Mouse (Mus musculus) cerebellum, adult 8-10 months (tissue): ENCODE data around the gene Gnaq.
A peak's percentile ranks its signal among the peaks of the same experiment; 100 is the strongest.

Experiments used
- DNase-seq: peaks from one replicate; pipeline ENCODE4 v3.0.0; 2022

Gene Gnaq

DNA sequence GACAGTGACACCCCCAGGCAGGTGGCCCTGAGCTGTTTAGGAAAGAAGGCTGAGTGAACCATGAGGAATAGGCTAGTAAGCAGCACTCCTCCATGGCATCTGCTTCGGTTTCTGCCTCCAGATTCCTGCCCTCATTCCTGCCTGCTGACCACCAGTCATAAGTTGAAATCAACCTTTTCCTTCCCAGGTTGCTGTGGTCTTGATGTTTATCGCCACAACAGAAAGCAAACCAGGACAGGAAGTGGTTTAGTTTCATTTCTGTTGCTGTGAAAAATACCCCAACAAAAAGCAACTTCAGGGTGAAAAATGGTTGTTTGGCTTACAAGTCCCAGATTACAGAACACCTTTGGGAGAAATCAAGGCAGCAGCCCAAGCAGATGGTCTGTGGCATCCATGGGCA is 249.8 kb downstream of the Gnaq start:
- DNase-seq, result no peak

DNA sequence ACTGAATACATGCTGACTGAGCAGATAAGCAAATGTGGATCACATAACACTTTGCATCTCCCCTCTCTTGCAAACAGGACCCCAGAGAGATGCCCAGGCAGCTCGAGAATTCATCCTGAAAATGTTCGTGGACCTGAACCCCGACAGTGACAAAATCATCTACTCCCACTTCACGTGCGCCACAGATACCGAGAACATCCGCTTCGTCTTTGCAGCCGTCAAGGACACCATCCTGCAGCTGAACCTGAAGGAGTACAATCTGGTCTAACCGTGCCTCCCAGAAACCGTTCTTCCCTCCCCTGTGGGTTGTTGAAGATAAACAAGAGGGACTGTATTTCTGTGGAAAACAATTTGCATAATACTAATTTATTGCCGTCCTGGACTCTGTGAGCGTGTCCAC is 250.5 kb downstream of the Gnaq start:
- no peak for DNase-seq

DNA sequence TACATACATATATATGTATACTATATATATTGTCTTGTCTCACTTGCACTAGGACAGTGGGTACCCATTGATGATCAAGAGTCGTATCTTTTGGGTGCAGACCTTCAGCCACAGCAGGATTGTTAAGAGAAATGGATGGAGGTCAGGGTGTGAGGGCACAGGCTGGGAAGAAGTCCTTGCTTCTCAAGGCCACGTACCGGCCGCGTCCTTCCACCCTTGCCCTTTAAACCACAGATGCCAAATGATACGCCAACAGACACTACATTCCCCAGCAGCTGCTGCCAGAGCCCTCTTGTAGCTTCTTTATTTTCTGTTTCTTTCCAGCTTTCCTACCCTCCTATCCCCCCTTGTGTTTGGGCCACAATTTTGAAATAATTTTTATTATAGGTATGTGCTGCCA is 251.5 kb downstream of the Gnaq start:
- DNase-seq, result no peak

DNA sequence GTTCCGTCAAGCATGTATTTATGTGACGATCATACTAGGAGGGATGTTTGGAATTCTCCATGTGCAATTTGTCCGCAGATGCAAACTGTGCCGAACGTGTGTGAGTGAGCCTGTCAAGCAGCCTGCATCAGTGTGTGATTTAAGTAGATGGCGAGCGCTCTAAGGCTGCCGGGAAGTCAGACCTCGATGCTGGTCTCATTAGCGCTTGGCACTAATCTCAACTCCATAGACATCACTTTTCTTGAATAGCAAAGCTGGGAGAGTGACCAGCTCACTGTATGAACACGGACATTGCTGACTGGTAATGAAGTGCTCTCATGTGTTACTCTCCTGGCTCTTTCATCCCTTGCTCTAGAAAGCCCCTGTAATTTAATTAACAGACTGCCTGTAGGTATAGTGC is 252.3 kb downstream of the Gnaq start:
- DNase-seq, result no peak

DNA sequence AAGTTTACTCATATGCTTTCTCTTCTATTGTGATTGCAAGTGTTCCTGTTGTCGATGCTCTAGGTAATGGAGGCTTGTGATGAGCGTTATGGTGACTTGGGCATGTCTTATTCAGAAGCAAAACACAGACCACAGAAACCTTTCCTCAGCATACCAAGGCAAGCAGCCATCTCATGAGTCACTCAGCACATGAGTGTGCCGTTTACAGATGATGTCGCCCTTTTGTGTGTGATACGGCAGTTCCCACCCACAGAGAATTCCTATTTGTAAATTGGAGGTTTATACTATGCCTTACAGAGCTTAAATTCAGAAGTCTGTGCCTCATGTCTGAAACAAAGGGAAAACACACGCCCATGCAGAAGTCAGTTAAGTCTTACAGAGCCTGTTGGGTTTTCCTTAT is 253.9 kb downstream of the Gnaq start:
- DNase-seq, result no peak

DNA sequence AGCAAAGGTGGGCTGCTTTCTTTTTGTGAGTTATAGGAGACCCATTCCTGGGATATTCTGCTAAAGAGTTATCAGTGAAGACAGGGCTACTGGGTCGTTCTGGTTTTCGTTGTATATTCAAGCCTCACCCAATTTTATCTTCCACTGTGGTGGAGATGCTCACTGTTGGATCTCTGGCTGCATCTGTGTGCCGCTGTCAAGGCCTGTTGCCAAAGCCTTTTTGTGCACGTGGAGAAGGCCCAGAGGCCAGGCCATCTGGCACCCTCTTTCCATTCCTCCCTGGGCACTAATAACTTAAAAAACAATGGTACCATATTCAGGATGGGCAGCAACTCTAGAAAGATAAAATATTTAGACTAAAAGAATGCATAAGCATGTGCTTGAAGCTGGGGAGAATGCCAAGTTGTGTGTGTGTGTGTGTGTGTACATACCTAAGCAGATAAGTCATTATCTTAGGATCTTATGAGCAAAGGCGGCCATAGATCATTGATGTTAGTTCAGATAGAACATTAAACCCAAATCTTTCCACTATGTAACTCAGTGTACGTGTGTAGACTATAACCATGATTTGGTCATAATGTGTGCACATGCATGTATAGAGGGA is 257.7 kb downstream of the Gnaq start:
- DNase-seq, result no peak

DNA sequence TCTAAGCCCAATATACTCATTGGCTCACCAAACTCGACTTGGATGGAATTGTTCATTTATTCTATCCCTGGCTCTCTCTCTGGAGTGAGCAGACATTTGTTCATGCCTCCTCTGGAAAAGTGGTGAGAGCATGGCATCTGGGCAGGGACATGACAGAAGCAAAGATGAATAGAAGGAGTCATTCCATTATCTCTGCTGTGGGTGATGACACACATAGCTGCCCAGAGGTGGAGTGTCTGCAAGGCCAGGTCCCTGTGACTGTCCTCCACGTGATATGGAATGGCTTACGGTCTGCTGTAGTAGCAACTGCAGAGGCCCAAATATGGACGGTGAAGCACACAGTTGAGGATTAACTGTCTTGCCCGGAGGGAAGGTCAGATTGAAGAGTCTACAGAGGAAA is 261.8 kb downstream of the Gnaq start:
- no peak for DNase-seq

DNA sequence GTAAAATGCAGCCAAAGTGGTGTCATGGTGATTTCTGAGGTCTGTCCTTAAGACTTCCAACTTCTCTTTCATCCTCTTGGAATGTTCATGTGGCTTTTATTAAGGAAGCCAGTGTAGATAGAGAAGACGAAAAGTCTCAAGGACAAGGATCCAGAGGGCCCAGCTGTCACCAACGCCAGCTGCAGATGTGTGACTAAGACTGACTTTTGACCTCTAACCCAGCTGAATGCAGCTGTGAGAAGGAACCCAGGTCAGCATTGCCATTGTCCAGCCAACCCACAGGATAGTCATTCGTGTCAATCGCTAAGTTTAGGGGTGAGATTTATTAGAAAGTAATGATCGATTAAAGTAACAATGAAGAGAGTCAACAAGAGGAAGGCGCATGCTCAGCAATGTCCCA is 270.5 kb downstream of the Gnaq start:
- DNase-seq, result no peak

DNA sequence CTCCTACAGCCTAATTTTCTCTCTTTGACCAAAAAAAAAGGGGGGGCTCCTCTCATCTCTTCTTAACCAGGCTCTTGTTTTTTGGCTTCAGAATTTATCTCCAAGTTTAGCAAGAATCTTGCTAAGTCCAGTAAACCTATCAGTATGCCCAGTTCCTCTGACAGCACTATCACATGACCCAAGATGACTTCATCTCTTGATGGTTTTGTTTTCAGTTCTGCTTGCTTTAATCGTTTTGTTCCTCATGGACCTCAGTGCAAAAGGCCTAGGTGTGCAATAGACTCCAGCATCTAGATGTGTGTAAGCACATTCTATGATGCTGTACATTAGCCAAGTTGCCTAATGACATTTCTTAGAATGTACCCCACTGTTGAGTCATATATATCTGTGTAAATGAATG is 275.1 kb downstream of the Gnaq start:
- DNase-seq, result no peak

DNA sequence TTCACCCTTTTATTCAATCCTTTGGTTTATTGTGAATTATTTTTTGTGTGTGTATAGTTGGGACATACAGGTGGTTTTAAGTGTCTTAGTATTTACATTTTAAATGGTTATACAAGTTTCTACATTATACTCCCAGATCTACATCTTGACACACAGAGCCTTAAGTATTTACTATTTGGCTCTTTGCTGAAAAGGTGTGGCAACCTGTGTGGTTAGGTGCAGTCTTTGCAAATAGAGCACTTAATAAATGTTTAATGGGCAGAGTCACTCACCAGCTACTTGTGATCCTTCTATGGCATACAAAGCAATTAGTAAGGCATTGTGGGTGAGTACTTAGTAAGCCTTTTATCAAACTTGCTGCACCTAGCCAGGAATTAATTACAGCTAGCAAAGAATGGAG is 278.7 kb downstream of the Gnaq start:
- no peak for DNase-seq

DNA sequence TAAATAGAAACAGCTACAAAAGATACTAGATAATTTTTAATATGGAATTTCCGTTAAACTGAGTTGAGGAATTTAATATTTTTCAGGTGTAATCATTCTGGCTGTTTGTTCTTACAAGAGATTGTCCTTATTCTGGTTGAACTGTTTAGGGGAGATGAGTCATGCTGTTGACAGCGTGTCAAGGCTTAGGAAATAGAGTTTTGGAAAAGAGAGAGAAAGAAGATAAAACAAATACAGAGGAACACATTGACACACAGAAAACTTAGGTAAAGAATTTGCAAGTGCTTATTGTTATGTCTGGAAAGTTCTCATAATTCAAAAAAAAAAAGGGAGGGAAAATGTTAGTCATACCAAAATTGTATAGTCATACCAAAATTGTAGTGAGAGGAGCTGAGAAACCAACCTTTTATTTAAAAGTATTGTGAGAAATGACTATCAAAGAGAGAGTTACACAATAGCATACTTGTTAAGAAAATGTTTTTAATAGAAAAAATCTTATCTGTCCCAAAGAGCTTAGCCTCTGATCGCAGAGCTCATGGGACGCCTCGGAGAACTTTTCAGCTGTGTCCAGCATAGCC is 285.5 kb downstream of the Gnaq start:
- no peak for DNase-seq

DNA sequence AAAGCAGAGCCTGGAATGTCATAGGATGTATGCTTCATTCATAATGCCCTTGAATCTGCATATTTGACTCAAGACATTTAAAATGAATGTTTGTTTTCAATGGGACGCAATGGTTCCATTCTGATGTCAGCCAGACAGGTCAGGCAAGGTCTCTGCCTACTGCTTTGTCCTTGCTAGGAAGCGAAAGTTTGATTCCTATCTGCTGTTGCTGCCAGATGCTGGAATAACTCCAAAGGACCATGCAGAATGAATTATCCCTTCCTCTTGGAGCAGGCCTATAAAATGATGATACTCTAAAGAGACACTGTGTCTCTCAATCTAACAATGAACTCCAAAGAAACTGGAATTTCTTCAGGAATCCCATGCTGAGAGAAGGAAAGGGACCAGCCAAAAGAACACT is 293.0 kb downstream of the Gnaq start:
- DNase-seq, result no peak

DNA sequence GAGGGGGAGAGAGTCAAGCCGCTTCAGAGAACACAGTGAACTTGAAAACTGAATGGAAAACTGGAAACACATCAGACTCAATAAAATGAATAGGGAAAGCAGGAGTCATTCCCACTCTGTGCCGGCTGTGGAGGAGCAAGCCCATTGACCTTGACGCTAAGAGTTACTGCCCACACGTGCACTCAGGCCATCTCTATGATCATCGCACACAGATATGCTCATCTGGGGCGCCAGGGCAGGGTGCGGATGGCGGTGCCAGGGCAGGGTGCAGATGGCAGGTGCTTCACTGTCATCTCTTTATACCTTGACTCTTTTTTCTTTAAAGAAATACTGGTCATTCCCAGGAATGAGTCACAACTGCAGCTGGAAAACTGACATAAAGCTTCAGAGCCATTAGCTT is 298.7 kb downstream of the Gnaq start:
- no peak for DNase-seq

DNA sequence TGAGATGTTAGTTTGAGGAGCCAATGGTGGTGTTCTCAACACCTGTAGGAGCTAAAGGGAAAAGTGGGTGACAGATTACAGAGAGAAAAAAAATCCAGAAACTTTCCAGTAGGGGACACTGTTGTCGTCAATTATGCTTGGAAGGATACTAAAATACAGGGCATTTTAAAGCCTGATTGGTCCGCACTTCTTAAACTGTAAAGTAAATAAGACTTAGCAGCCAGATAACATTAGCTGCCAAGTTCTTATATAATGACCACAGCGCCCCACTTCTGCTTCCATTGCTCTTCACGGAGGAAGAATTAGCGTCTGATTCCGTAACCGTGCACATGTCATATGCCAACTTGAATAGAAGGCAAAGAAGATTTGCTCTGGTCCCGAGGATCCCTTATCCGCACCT is 302.2 kb downstream of the Gnaq start:
- DNase-seq, result no peak

DNA sequence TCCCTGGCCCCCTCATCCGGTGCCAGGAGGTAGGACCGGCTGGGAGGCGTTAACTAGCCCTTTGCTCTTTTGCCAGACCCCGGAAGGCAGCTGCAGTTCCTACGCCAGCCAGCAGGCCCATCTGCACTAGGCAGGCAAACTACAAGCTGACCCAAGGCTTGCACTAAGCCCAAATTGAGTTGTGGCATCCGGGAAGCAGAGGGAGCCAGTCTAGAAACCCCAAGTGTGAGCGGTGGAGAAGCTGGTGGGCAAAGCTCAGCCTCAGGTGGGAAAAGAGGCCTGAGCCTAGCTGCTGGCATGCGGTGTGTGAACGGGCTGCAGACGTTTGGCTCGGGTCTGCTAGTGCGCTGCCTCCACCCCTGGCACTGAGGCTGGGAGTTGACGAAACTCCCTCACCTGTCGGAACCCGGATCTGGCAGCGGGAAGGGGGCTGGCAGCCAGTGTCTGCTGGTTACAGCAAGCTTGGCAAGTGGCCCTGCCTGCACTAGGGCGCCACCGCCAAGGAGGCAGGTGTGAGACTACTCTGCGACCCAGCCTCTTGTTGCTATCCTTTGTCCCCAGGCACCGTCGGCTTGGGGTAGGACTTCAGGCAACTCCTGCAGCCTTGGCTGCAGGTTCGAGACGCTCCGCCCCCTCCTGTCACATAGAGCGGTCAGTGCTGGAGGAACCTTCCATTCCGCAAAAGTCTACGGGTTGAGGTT is 303.1 kb downstream of the Gnaq start, which contains the start of gene Gna14:
Gene Gna14 (plus strand): TSS at position 232 of the 701 bp plus-strand sequence.
- peak; percentile 8 for DNase-seq

DNA sequence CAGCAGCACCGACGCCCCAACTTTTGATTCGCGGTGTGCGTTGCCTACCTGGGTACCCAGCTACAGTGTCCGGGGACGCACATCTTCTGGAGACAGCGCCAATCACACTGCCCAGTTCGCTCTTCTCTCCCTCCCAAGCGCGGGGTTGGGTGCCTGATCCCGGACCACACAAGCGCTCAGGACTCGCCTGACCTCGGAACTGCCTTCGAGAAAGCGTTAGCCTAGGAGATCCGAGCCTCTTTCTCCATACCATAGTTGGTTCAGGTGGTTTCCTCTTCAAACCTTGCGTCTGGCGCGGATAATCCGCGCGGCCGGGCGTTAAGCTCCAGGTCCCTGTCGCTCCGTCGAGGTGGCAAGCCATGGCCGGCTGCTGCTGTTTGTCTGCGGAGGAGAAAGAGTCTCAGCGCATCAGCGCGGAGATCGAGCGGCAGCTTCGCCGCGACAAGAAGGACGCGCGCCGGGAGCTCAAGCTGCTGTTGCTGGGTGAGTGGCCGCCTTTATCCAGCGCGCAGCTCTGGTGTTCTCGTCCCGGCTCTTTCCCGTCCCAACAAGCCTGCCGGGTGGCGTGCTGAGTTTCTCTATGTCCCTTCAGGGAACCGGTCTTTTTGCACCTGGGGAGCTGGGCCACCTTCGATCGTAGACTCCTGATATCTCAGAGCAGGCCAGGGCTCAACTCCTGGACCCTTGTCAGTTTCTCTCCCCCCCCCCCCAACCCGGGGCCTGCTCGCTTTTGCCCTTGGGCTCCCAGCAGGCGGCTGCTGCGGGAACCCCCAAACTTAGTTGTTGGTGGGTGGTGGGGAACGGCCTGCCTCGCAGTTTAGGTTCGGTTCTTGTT is 303.9 kb downstream of the Gnaq start:
- DNase-seq, result no peak
